Mouse (Mus musculus): Measurements from ENCODE around the gene Rack1. TPM values are rescaled to one million over a fixed set of nuclear protein-coding genes. Genes with fewer than 3 reads are reported as not detected.

Gene Rack1
- total and polyA plus RNA-seq, 3 experiments = 3,744 to 6,330 (median 5,265) TPM

DNA sequence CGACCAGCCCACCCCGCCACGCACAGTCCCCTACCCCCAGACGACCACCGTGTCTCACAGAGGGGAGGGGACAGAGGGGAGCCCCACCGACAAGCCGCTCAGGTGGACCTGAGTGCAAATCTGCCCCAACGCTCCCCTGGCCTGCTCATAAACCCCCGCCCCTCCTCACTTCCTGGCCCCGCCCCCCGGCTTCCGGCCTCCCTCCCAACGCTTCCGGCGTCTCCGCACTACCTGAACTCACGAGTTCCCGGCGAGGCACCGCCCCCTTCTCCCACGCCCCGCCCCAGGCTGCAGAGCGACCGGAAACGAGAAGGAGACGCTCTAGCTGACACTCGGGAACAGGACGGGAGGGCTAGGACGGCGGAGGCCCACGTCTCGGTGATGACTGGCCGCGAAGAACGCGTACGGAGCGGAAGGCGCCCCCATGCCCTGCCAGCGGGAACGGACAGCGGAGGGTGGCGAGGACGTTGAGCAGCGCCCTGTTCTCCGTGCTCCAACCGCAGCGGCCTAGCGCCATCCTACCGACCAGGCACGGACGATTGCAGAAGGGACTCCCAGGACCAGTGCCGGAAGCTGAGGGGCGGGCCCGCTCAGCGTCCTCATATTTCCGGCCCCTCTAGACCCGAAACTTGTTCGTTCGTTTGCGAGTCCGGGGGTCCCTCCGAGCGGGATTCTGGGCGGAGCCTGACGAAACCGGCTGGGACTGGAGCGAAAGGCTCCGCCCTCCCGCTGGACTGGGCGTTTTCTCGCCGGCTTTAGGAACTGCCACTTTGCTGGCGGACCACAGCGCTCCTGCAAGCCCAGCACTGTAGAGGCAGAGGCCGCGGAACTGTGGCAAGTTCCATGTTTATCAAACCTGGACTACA is 16.9 kb downstream of the Rack1 start, which contains the start of gene Trim41 (continued):
- TF ChIP-seq MEF2A (IDR thresholded peaks at IDR 0.05; ENCODE audit: borderline replicate concordance, low read depth, low read length) = peak; percentile 49
- TF ChIP-seq USF1 (IDR thresholded peaks at IDR 0.05; ENCODE audit: low read depth, low read length) = no peak
- no peak for TF ChIP-seq CHD1 (IDR thresholded peaks at IDR 0.05; ENCODE audit: low read depth, low read length)
- TF ChIP-seq GABPA (IDR thresholded peaks at IDR 0.05; ENCODE audit: insufficient replicate concordance, low read depth, low read length) = peak; percentile 94
- TF ChIP-seq BHLHE40 (IDR thresholded peaks at IDR 0.05; ENCODE audit: low read depth, low read length) = peak; percentile 37; the same call in 1 of the 2 replicates
- TF ChIP-seq CTCF (conservative IDR thresholded peaks at IDR 0.05 in 1 of 2, IDR thresholded peaks at IDR 0.05 in 1 of 2; ENCODE audit: low read depth in 2 of 2, low read length in 2 of 2) = no peak
- no peak for TF ChIP-seq ZC3H11A (IDR thresholded peaks at IDR 0.05; ENCODE audit: low read depth, low read length)
- peak; percentile 75; the same call in 1 of the 2 replicates for TF ChIP-seq MAX (IDR thresholded peaks at IDR 0.05; ENCODE audit: low read length)
- TF ChIP-seq PAX5 (IDR thresholded peaks at IDR 0.05; ENCODE audit: low read length) = no peak
- TF ChIP-seq HCFC1 (IDR thresholded peaks at IDR 0.05; ENCODE audit: low read depth, low read length) = peak; percentile 91
- no peak; the same call in none of the 2 replicates for TF ChIP-seq ETS1 (conservative IDR thresholded peaks at IDR 0.05; ENCODE audit: low read depth, low read length)
- TF ChIP-seq NRF1 (IDR thresholded peaks at IDR 0.05; ENCODE audit: low read depth, low read length) = peak; percentile 37
- peak; percentile 64; the same call in 1 of the 2 replicates for TF ChIP-seq POLR2AphosphoS2 (IDR thresholded peaks at IDR 0.05; ENCODE audit: low read depth, low read length)
- TF ChIP-seq SMC3 (IDR thresholded peaks at IDR 0.05; ENCODE audit: low read depth, low read length) = no peak
- no peak for TF ChIP-seq USF2 (conservative IDR thresholded peaks at IDR 0.05; ENCODE audit: low read depth, low read length)
- peak; percentile 91 for TF ChIP-seq SIN3A (IDR thresholded peaks at IDR 0.05; ENCODE audit: low read length)
- TF ChIP-seq ZNF384 (IDR thresholded peaks at IDR 0.05; ENCODE audit: low read depth, low read length) = no peak

DNA sequence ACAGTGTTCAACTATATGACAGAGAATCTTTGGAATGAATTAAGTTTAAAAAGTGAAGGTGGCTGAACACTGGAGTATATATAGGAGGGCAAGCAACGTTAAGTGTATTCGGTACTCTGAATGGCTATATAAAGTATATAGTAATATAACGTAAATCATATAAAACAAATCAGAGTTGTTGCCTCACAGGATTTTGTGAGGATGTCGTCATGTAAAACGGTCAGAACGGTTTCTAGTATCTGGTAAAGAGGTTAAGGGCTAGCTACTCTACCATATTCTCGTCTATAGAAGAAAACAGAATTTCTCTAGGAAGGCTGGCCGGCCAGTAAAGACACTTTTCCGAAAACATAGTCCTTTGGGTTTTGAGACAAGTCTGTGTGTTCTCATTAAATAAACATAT is 17.7 kb downstream of the Rack1 start:
- dilution Hi-C loops (cut with MboI; ENCODE audit: extremely low pct_ligation_motif_present, extremely low pct_unique_long_range_greater_than_20kb, low sequenced_read_pairs) = no loop called here
- H3K4me2 ChIP-seq (ENCODE audit: insufficient read depth, low read depth, poor library complexity, severe bottlenecking) = peak overlapping the region; percentile 88
- in situ Hi-C loops (cut with MboI; ENCODE audit: low pct_ligation_motif_present, low pct_unique_long_range_greater_than_20kb, low sequenced_read_pairs) = loop anchor here (5.0 kb wide), 1 partner anchor 35 kb away; no protein-coding TSS in a partner anchor
- H3K9me3 ChIP-seq (replicated peaks; ENCODE audit: low read length) = no peaks in the 10 kb centered on the region
- H3K27ac ChIP-seq (ENCODE audit: insufficient read depth, low read depth) = 0 out of 2 replicates have a peak overlapping the region, but pooled peaks have one; percentile 50
- no peaks in the 10 kb centered on the region for H3K27me3 ChIP-seq (replicated peaks)
- peaks cover 9 to 66% of the 10 kb centered on the region in 2 experiments for H3K4me1 ChIP-seq (ENCODE audit: control insufficient read depth in 1 of 2, insufficient read depth in 2 of 2)
- TF ChIP-seq SIN3A (IDR thresholded peaks at IDR 0.05; ENCODE audit: low read length) (no peak), E2F4 (IDR thresholded peaks at IDR 0.05; ENCODE audit: insufficient replicate concordance, low read depth, low read length) (no peak), SMC3 (IDR thresholded peaks at IDR 0.05; ENCODE audit: low read depth, low read length) (no peak), MAFK (IDR thresholded peaks at IDR 0.05; ENCODE audit: insufficient replicate concordance, low read length) (no peak)
- H3K36me3 ChIP-seq (replicated peaks in 1 of 2; ENCODE audit: control insufficient read depth in 1 of 2, insufficient read depth in 1 of 2, low read length in 1 of 2) = peaks cover 12 to 30% of the 10 kb centered on the region in 2 experiments
- peak overlapping the region; percentile 88 for H3K9ac ChIP-seq (ENCODE audit: insufficient read depth, low read depth)
- H3K4me3 ChIP-seq (replicated peaks in 1 of 3; ENCODE audit: low read depth in 2 of 3, low read length in 2 of 3, poor library complexity in 1 of 3) = peak overlapping the region; percentile 65 to 94 (median 85)
- DNase-seq (ENCODE audit: extremely low read depth) = no peak
- peaks cover 27% of the 10 kb centered on the region for H3K79me2 ChIP-seq (replicated peaks; ENCODE audit: control insufficient read depth, extremely low read depth, insufficient read depth, poor library complexity, severe bottlenecking)
